Mouse (Mus musculus): ENCODE measurements around the gene Nono. TPM values are rescaled to one million over a fixed set of nuclear protein-coding genes. Genes with fewer than 3 reads are reported as not detected.

The Nono gene
- total RNA-seq, 2 experiments from 2014 or later: 173 to 224 TPM

DNA sequence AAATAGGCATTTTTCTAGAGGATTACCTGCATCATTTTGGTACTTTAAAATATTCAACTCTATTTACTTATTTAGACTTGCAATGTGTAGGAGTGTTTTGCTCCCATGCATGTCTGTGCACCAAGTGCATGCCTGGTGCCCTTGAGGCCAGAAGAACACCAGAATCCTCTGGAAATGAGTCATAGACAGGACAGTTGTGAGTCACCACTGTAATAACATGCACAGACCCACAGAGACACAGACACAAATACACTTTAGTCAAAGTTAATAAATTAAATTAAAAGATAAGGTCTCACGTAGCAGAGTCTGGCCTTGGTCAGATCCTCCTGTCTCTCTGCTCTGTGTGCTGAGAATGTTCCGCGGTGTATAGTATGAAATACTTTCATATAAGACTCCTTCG is 43.1 kb downstream of the Nono start:
- no peak for ATAC-seq (replicated peaks; ENCODE audit: low FRiP score, poor library complexity, severe bottlenecking)

DNA sequence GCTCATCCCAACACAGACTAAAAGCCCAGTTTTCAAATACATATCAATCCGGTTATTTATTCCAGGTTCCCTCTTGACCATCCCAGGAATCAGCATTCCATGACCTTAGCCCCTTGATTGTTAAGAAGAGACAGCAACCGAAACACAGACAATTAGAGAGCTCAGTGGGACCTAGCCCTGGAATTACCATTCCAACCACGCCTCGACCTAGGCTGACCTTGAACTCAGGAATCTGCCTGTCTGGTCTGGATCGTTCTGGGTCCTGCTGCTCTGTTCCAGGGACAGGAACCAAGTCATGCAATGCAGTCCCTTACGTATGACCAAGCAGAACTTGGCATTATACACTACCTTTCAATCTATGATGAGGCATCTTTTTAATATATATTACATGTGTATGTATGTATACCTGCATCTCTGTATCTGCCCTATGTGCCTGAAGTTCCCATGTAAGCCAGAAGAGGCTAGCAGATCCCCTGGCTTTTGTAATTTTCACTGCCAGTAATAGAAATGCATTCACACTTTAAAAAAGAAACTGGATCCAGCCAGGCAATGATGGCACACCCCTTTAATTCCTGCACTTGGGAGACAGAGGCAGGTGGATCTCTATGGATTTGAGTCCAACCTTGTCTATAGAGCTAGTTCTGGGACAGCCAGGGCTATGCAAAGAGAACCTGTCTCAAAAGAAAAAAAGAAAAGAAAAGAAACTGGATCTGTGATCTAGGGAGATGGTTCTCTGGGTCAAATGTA is 52.7 kb downstream of the Nono start:
- ATAC-seq (replicated peaks; ENCODE audit: low FRiP score, poor library complexity, severe bottlenecking): no peak

- 0 out of 2 replicates have a peak, but pooled peaks have one; percentile 61 for ATAC-seq (replicated peaks; ENCODE audit: low FRiP score, poor library complexity, severe bottlenecking)
Measured at GRCm38 (mm10) chrX:101486487-101487152, 57.5 kb downstream of the Nono start.

Other genes starting within 250 kb of the Nono start
- gene Snx12, start 206.8 kb upstream of the Nono start, total RNA-seq (2015; ENCODE audit: low replicate concordance): 7.1 and 9.0 TPM in 2 replicates
- 8.7 and 12.8 TPM in 2 replicates for gene Snx12, start 206.8 kb upstream of the Nono start, total RNA-seq (2017; ENCODE audit: low replicate concordance)
- gene Foxo4, start 174.8 kb upstream of the Nono start, total RNA-seq (2015; ENCODE audit: low replicate concordance): 11.7 and 13.3 TPM in 2 replicates
- 18.2 and 27.3 TPM in 2 replicates for gene Foxo4, start 174.8 kb upstream of the Nono start, total RNA-seq (2017; ENCODE audit: low replicate concordance)
- gene Gm614, start 165.3 kb upstream of the Nono start, total RNA-seq (2015; ENCODE audit: low replicate concordance): not detected in 2 replicates
- gene Gm614, start 165.3 kb upstream of the Nono start, total RNA-seq (2017; ENCODE audit: low replicate concordance): not detected in 2 replicates
- 37.1 and 39.8 TPM in 2 replicates for gene Il2rg, start 161.1 kb upstream of the Nono start, total RNA-seq (2015; ENCODE audit: low replicate concordance)
- gene Il2rg, start 161.1 kb upstream of the Nono start, total RNA-seq (2017; ENCODE audit: low replicate concordance): 6.0 and 20.7 TPM in 2 replicates
- gene Gm20489, start 160.3 kb upstream of the Nono start, total RNA-seq (2015; ENCODE audit: low replicate concordance): not detected in 2 replicates
- gene Gm20489, start 160.3 kb upstream of the Nono start, total RNA-seq (2017; ENCODE audit: low replicate concordance): not detected in 2 replicates
- 224 and 283 TPM in 2 replicates for gene Med12, start 155.3 kb upstream of the Nono start, total RNA-seq (2015; ENCODE audit: low replicate concordance)
- 94.2 and 125 TPM in 2 replicates for gene Med12, start 155.3 kb upstream of the Nono start, total RNA-seq (2017; ENCODE audit: low replicate concordance)
- gene Nlgn3, start 130.2 kb upstream of the Nono start, total RNA-seq (2015; ENCODE audit: low replicate concordance): not detected in 2 replicates
- 0.26 and 1.5 TPM in 2 replicates for gene Nlgn3, start 130.2 kb upstream of the Nono start, total RNA-seq (2017; ENCODE audit: low replicate concordance)
- gene Gjb1, start 52.9 kb upstream of the Nono start, total RNA-seq (2015; ENCODE audit: low replicate concordance): not detected in 2 replicates
- not detected in 2 replicates for gene Gjb1, start 52.9 kb upstream of the Nono start, total RNA-seq (2017; ENCODE audit: low replicate concordance)
- gene Zmym3, start 8.5 kb upstream of the Nono start, total RNA-seq (2015; ENCODE audit: low replicate concordance): 1.3 and 4.3 TPM in 2 replicates
- 2.2 and 2.3 TPM in 2 replicates for gene Zmym3, start 8.5 kb upstream of the Nono start, total RNA-seq (2017; ENCODE audit: low replicate concordance)
- 2.9 and 7.6 TPM in 2 replicates for gene Itgb1bp2, start 19.8 kb downstream of the Nono start, total RNA-seq (2015; ENCODE audit: low replicate concordance)
- 2.3 and 4.1 TPM in 2 replicates for gene Itgb1bp2, start 19.8 kb downstream of the Nono start, total RNA-seq (2017; ENCODE audit: low replicate concordance)
- 78.9 and 95.6 TPM in 2 replicates for gene Taf1, start 103.4 kb downstream of the Nono start, total RNA-seq (2015; ENCODE audit: low replicate concordance)
- 129 and 147 TPM in 2 replicates for gene Taf1, start 103.4 kb downstream of the Nono start, total RNA-seq (2017; ENCODE audit: low replicate concordance)
- gene Ogt, start 210.7 kb downstream of the Nono start, total RNA-seq (2015; ENCODE audit: low replicate concordance): 202 and 228 TPM in 2 replicates
- gene Ogt, start 210.7 kb downstream of the Nono start, total RNA-seq (2017; ENCODE audit: low replicate concordance): 128 and 130 TPM in 2 replicates